Mouse (Mus musculus): ENCODE results near the gene Polrmt.

DNA sequence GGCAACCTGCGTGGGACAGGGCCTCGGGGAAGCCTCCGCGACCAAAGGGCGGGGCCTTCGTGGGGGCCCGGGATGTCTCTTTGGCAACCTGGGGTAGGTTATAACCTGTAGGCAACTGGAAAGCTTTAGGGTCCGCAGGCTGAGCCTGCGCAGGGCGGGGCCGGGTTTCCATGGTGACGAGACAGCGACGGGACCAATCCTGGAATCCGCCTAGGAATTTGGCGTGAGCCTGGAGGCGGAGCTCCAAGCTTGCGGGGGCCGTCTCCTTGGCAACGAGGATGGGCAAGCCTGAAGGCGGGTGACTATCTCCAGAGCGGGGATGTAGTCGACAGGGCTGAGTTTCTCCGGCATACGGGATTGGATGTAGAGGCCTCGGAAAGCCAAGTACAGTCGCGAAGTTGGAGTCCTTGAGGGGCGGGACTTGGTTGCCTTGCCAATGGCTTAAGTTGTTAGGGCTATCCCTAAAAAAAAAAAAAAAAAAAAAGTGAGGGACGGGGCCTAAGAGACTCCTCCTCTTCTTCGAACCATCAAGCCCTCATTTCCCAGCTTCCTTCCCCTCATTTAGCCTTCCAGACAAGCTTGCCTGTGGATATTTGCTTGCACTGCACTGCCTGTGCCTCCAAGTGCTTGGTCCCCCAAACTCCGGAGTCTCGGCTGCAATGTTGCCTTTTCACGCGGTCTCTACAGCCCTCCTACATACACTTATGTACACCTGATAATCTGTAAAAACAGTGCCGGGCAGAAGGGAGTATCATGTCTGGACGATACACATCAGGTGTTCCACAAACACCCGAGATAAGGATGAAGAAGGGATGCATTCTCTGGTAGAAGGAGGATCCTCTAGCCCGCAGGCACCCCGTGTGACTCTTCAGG lies 21.2 kb upstream of the Polrmt start:
- TF ChIP-seq CTCF (IDR thresholded peaks at IDR 0.05; ENCODE audit: extremely low read depth, insufficient read length, insufficient replicate concordance, low read depth, low read length): no peak
- TF ChIP-seq POLR2A (IDR thresholded peaks at IDR 0.05; ENCODE audit: low read depth, low read length): no peak; the same call in 1 of the 2 replicates

All from small intestine, adult 2 months (tissue).